Comparison of ENCODE assay signal across 16 mouse cellular contexts in the genomic region with DNA sequence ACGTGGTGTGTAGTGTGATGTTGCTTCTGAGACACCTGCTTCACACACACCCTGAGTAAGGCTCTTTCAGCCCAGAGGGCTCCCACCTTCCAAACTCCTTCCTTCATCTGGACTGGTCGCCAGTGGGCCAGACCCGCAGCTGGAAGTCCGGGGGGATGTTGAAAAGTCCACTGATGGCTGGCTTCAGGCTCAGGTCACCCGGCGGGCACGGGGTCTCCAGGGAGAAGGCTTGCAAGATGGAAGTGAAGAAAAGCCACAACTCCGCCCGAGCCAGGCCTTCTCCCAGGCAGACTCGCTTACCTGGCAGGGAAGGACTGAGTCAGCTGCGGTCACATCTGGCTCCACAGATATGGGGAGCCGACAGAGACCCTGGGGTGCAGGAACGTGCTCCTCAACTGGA. TPM values are rescaled to one million over a fixed set of nuclear protein-coding genes. Genes with fewer than 3 reads are reported as not detected.
DNase-seq lines count a peak whose midpoint lies in the region; ATAC-seq lines count a peak whose summit lies in the region.
"Had no signal": no experiment of that assay in that cellular context is flagged by ENCODE, and none has a peak within 500 bp of the region (broad histone marks: within the 10 kb centered on the region; RNA-seq: fewer than 3 reads in every experiment).

No protein-coding gene starts in this region.

- intact Hi-C loops in heart, postnatal 25 days (cut with DNase I) = no loop called here

- H3K27me3 ChIP-seq in heart, embryonic 12.5 days (replicated peaks) = no peaks in the 10 kb centered on the region
- no peaks in the 10 kb centered on the region for H3K27me3 ChIP-seq in midbrain, embryonic 11.5 days (ENCODE audit: control insufficient read depth, insufficient read depth, low read length)
- H3K27me3 ChIP-seq in midbrain, embryonic 14.5 days (ENCODE audit: control insufficient read depth, insufficient read depth, low read length) = no peaks in the 10 kb centered on the region
- H3K27me3 ChIP-seq: forebrain, embryonic 15.5 days; midbrain, embryonic 13.5 days had no signal

- DNase-seq in heart, adult 18-20 months = peak; percentile 65 to 68
- peak; percentile 79 for DNase-seq in midbrain, embryonic 11.5 days (ENCODE audit: low spot score, missing footprints)
- DNase-seq in midbrain, embryonic 14.5 days = no peak
- peak; percentile 60 for DNase-seq in heart, postnatal 25 days (ENCODE audit: low spot score)
- DNase-seq in adrenal gland, postnatal 4 days (ENCODE audit: low spot score in 2 of 2) = no peak
- DNase-seq in embryo, embryonic 9.5 days (ENCODE audit: extremely low spot score) = no peak
- DNase-seq in cerebellum, adult 11 months = no peak
- DNase-seq: adrenal gland, postnatal 10 days; right cerebral cortex, postnatal 25 days; thymus, postnatal 25 days had no signal

- WGBS in heart, embryonic 12.5 days = 59% methylated on average over 13 of the region's 13 CpGs
- WGBS in midbrain, embryonic 11.5 days = 82% methylated on average over 13 of the region's 13 CpGs
- 87% methylated on average over 13 of the region's 13 CpGs for WGBS in midbrain, embryonic 14.5 days

- no peak overlapping the region for H3K9ac ChIP-seq in heart, embryonic 12.5 days
- H3K9ac ChIP-seq in midbrain, embryonic 11.5 days (ENCODE audit: low read length) = no peak overlapping the region
- H3K9ac ChIP-seq in midbrain, embryonic 14.5 days (replicated peaks; ENCODE audit: low read length) = no peak overlapping the region
- H3K9ac ChIP-seq: forebrain, embryonic 15.5 days; liver, embryonic 14.5 days; midbrain, embryonic 13.5 days had no signal

- H3K4me2 ChIP-seq in heart, embryonic 12.5 days = no peak overlapping the region
- no peak overlapping the region for H3K4me2 ChIP-seq in midbrain, embryonic 11.5 days
- H3K4me2 ChIP-seq in midbrain, embryonic 14.5 days (ENCODE audit: low read length) = no peak overlapping the region
- H3K4me2 ChIP-seq: forebrain, embryonic 15.5 days; midbrain, embryonic 13.5 days had no signal

- H3K9me3 ChIP-seq in heart, embryonic 12.5 days (replicated peaks) = peaks cover 2% of the 10 kb centered on the region; the same call in 1 of the 2 replicates
- no peaks in the 10 kb centered on the region for H3K9me3 ChIP-seq in midbrain, embryonic 11.5 days (ENCODE audit: control insufficient read depth, low read length)
- H3K9me3 ChIP-seq in midbrain, embryonic 14.5 days (ENCODE audit: control insufficient read depth, low read length) = no peaks in the 10 kb centered on the region
- H3K9me3 ChIP-seq: forebrain, embryonic 15.5 days had no signal

- no peak for ATAC-seq in heart, embryonic 12.5 days (ENCODE audit: insufficient number of reproducible peaks, low FRiP score)
- ATAC-seq in midbrain, embryonic 11.5 days (ENCODE audit: low FRiP score) = no peak
- ATAC-seq in midbrain, embryonic 14.5 days (ENCODE audit: low FRiP score, low TSS enrichment) = no peak
- ATAC-seq: forebrain, embryonic 15.5 days; midbrain, embryonic 13.5 days had no signal

- H3K36me3 ChIP-seq in heart, embryonic 12.5 days = no peaks in the 10 kb centered on the region
- H3K36me3 ChIP-seq in midbrain, embryonic 11.5 days (ENCODE audit: control insufficient read depth, insufficient read depth, low read length) = no peaks in the 10 kb centered on the region
- no peaks in the 10 kb centered on the region for H3K36me3 ChIP-seq in midbrain, embryonic 14.5 days (ENCODE audit: control insufficient read depth, insufficient read depth, low read length)
- H3K36me3 ChIP-seq: forebrain, embryonic 15.5 days; G1E; midbrain, embryonic 13.5 days had no signal

- no peak overlapping the region for H3K4me3 ChIP-seq in heart, embryonic 12.5 days
- no peak overlapping the region for H3K4me3 ChIP-seq in midbrain, embryonic 11.5 days (ENCODE audit: low read depth, low read length)
- H3K4me3 ChIP-seq in midbrain, embryonic 14.5 days (replicated peaks; ENCODE audit: low read depth, low read length) = no peak overlapping the region
- H3K4me3 ChIP-seq: forebrain, embryonic 15.5 days; midbrain, embryonic 13.5 days had no signal

- no peak overlapping the region for H3K27ac ChIP-seq in heart, embryonic 12.5 days (ENCODE audit: poor library complexity, severe bottlenecking)
- no peak overlapping the region for H3K27ac ChIP-seq in midbrain, embryonic 11.5 days (ENCODE audit: low read depth, low read length)
- H3K27ac ChIP-seq in midbrain, embryonic 14.5 days (replicated peaks; ENCODE audit: low read depth, low read length) = no peak overlapping the region
- H3K27ac ChIP-seq: forebrain, embryonic 15.5 days; hindbrain, postnatal 0 days; liver, embryonic 14.5 days; midbrain, embryonic 13.5 days had no signal

- peaks cover 24% of the 10 kb centered on the region for H3K4me1 ChIP-seq in heart, embryonic 12.5 days (replicated peaks)
- H3K4me1 ChIP-seq in midbrain, embryonic 11.5 days (ENCODE audit: control insufficient read depth, insufficient read depth, low read length) = no peaks in the 10 kb centered on the region
- no peaks in the 10 kb centered on the region for H3K4me1 ChIP-seq in midbrain, embryonic 14.5 days (ENCODE audit: control insufficient read depth, insufficient read depth, low read length)

RNA-seq across cellular contexts. Expression of a gene that starts 13.3 kb away (rescaled TPM):
- 1 to 10 TPM; 3.4 to 8.6 TPM for total RNA-seq in heart, adult 18-20 months (2021)
- 2.7 and 3.1 TPM in 2 replicates for polyA plus RNA-seq in heart, embryonic 12.5 days (2016; fragmentation: Nextera tagmentation; extraction: Ambion mirVana)
- polyA plus RNA-seq in midbrain, embryonic 11.5 days (2014; fragmentation: Nextera tagmentation; extraction: Ambion mirVana) = 0.10 TPM in 1 of 2 replicates, not detected in the other
- 1.4 and 2.1 TPM in 2 replicates for polyA plus RNA-seq in midbrain, embryonic 14.5 days (2014; fragmentation: Nextera tagmentation; extraction: Ambion mirVana)
- 1 to 10 TPM; 5.8 to 6.3 TPM for total RNA-seq in heart, postnatal 25 days (2021)
- total RNA-seq in adrenal gland, postnatal 4 days (2021) = 1 to 10 TPM; 4.8 to 7.7 TPM
- polyA plus RNA-seq: G1E had no signal

RNA-seq across cellular contexts. Expression of a gene that starts 15.0 kb away (rescaled TPM):
- total RNA-seq in heart, adult 18-20 months (2021) = 10 to 100 TPM; 52.0 to 57.2 TPM
- polyA plus RNA-seq in heart, embryonic 12.5 days (2016; fragmentation: Nextera tagmentation; extraction: Ambion mirVana) = 60.6 and 61.8 TPM in 2 replicates
- 17.4 and 21.8 TPM in 2 replicates for polyA plus RNA-seq in midbrain, embryonic 11.5 days (2014; fragmentation: Nextera tagmentation; extraction: Ambion mirVana)
- polyA plus RNA-seq in midbrain, embryonic 14.5 days (2014; fragmentation: Nextera tagmentation; extraction: Ambion mirVana) = 9.3 and 20.2 TPM in 2 replicates
- total RNA-seq in heart, postnatal 25 days (2021) = 10 to 100 TPM; 78.6 to 99.4 TPM
- 100 to 1,000 TPM; 100 to 102 TPM for total RNA-seq in adrenal gland, postnatal 4 days (2021)
- polyA plus RNA-seq: G1E had no signal

RNA-seq across cellular contexts. Expression of a gene that starts 48.9 kb away (rescaled TPM):
- 10 to 100 TPM; 70.7 to 71.3 TPM for total RNA-seq in heart, adult 18-20 months (2021)
- polyA plus RNA-seq in heart, embryonic 12.5 days (2016; fragmentation: Nextera tagmentation; extraction: Ambion mirVana) = 57.0 and 60.9 TPM in 2 replicates
- 69.2 and 74.2 TPM in 2 replicates for polyA plus RNA-seq in midbrain, embryonic 11.5 days (2014; fragmentation: Nextera tagmentation; extraction: Ambion mirVana)
- 52.1 and 61.6 TPM in 2 replicates for polyA plus RNA-seq in midbrain, embryonic 14.5 days (2014; fragmentation: Nextera tagmentation; extraction: Ambion mirVana)
- total RNA-seq in heart, postnatal 25 days (2021) = 10 to 100 TPM; 77.8 TPM
- total RNA-seq in adrenal gland, postnatal 4 days (2021) = 100 to 1,000 TPM; 167 to 177 TPM

Comparison
In these comparisons a context has a peak if more than half of its experiments do, and no peak if none do; other contexts are left out.
1. DNase-seq: peak in heart, adult 18-20 months (2 of 2), midbrain, embryonic 11.5 days (single experiment) and heart, postnatal 25 days (single experiment); none in midbrain, embryonic 14.5 days (single experiment), adrenal gland, postnatal 4 days (0 of 2), embryo, embryonic 9.5 days (single experiment) and cerebellum, adult 11 months (single experiment).